Mouse (Mus musculus): Measurements from ENCODE around the gene Cfap54.

Cfap54 gene

DNA sequence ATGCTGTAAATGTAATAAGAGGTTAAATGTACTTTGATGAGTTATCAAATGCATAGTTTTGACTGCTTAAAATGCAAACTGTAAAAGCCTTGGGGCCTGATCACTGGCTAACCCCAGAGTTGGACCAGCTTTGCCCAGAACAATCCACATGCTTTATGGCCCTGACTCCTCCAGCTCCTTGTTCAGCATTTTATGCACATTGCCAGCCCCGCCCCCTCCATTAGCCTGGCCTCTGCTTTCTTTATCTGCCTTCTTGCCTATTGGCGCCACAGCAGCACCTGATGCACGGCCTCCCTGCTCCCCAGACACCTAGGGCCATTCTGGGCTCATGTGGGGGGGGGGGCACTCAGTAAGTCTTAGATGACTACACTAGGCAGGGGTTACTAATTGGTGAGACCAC is 17.8 kb downstream of the Cfap54 start:
- no peak for DNase-seq (ENCODE audit: extremely low read depth, insufficient read length, low spot score)

- DNase-seq (ENCODE audit: extremely low read depth, insufficient read length, low spot score): no peak
Measured at GRCm38 (mm10) chr10:93062395-93062794, 19.0 kb downstream of the Cfap54 start.

DNA sequence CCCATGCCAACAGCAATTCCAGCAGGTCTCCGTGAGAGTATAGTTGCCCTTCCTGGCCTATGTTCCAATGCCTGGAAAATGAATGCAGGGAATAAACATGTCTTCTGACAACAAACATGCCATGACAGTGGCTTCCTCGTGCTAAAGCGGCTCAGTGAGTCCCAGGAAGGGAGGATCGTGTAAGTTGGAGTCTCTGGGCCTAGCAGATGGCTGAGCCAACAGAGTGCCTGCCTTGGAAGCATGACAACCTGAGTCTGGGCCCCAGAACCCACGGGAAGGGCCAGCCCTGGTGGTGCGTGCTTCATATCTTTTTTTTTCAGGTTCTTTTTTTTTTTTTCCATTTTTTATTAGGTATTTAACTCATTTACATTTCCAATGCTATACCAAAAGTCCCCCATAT is 27.6 kb downstream of the Cfap54 start:
- DNase-seq (ENCODE audit: extremely low read depth, insufficient read length, low spot score): no peak

- no peak for DNase-seq (ENCODE audit: extremely low read depth, insufficient read length, low spot score)
Measured at GRCm38 (mm10) chr10:93053315-93053714, 28.1 kb downstream of the Cfap54 start.

DNA sequence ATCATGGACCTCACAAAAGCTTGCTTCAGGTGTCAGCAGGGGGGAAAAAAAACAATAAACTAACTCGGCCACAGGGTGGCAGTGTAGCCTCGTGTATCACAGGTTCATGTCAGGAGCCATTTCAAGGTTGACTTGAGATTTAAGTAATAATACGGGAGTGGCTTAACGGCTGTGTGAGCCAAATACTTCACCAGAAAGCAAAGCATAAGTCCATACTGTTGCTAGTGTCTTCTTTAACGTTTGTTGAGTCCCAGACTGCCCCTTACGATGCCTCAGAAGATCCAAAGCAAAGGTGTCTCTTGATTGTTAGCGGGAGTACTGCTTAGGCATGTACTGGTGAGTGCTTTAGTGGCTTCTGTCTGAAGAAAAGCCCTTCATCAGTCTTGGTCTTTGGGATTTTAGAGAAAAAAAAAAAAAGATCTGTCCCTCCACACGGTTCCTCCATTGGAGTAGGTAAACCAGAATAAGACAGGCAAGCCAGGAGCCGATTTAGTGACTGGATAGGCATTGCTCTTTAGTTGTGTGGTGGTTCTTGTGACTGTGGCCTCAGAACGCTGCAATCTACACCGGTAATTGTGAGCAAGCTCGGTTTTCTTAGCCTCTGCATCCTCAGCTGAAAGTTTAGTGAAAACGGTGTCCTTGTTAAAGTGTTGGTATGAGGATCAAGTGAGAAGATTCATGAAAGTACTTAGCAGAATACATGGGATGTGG is 30.2 kb downstream of the Cfap54 start:
- DNase-seq (ENCODE audit: extremely low read depth, insufficient read length, low spot score): peak; percentile 57

- no peak for DNase-seq (ENCODE audit: extremely low read depth, insufficient read length, low spot score)
Measured at GRCm38 (mm10) chr10:93050571-93050970, 30.8 kb downstream of the Cfap54 start.

DNA sequence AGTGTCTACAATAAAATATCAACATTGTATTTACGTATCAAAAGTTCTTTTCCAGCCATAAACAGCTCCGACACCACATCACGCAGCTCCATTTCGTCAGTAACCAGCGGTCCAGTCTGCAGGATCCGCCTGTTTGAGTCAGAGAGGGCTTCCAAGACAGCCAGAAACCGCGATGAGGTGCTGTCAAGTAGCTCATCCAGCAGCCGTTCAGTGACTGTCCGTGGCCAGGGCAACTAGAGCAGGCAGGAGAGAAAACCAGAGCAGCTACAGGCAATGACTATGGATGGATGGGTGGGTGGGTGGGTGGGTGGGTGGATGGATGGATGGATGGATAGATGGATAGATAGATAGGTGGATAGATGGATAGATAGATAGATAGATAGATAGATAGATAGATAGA is 38.2 kb downstream of the Cfap54 start:
- DNase-seq (ENCODE audit: extremely low read depth, insufficient read length, low spot score): no peak

- no peak for DNase-seq (ENCODE audit: extremely low read depth, insufficient read length, low spot score)
Measured at GRCm38 (mm10) chr10:93041850-93042249, 39.6 kb downstream of the Cfap54 start.

DNA sequence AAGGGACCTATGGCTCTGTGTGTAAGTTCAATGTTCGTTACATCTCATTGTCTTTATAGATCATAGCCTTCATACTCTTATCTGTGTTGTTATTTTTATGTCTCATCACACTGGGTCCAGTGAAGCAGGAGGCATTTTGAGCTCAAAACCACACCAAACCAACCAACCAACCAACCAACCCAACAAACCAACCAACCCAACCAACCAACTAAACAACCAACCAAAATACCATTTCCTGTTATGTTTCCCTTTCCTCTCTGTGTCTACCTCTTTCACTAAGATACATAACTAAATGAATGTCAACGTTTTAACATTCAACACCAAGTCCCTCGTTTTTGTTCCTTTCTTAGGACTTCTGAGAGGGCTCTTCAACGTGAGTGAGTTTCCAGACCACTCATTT is 40.0 kb downstream of the Cfap54 start:
- DNase-seq (ENCODE audit: extremely low read depth, insufficient read length, low spot score): no peak

- DNase-seq (ENCODE audit: extremely low read depth, insufficient read length, low spot score): no peak
Measured at GRCm38 (mm10) chr10:93036532-93036931, 44.9 kb downstream of the Cfap54 start.

GRCm38 (mm10) chr10:93035489-93035888 is 45.9 kb downstream of the Cfap54 start:
- DNase-seq (ENCODE audit: extremely low read depth, insufficient read length, low spot score): no peak

GRCm38 (mm10) chr10:93023295-93023694 is 58.1 kb downstream of the Cfap54 start:
- DNase-seq (ENCODE audit: extremely low read depth, insufficient read length, low spot score): no peak

GRCm38 (mm10) chr10:93014059-93014795 is 67.2 kb downstream of the Cfap54 start:
- no peak for DNase-seq (ENCODE audit: extremely low read depth, insufficient read length, low spot score)

GRCm38 (mm10) chr10:93011085-93011484 is 70.3 kb downstream of the Cfap54 start:
- no peak for DNase-seq (ENCODE audit: extremely low read depth, insufficient read length, low spot score)

GRCm38 (mm10) chr10:93006970-93007369 is 74.4 kb downstream of the Cfap54 start:
- DNase-seq (ENCODE audit: extremely low read depth, insufficient read length, low spot score): no peak

DNA sequence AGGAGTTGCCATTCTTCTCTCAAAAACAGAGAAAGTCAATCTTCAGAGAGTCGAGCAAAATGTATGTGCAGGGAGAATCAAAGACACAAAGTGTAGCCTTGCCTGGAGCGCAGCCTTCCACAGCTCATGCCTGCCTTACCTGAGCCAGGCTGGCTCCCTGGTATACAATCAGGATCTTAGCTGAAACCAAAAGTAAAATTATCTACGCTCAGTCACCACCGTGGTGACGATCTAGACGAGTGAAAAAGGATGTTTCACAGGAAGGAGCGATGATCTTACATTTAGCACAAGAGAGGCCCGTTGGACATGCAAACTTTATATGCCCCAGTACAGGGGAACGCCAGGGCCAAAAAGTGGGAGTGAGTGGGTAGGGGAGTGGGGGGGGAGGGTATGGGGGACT is 75.0 kb downstream of the Cfap54 start:
- no peak for DNase-seq (ENCODE audit: extremely low read depth, insufficient read length, low spot score)

DNA sequence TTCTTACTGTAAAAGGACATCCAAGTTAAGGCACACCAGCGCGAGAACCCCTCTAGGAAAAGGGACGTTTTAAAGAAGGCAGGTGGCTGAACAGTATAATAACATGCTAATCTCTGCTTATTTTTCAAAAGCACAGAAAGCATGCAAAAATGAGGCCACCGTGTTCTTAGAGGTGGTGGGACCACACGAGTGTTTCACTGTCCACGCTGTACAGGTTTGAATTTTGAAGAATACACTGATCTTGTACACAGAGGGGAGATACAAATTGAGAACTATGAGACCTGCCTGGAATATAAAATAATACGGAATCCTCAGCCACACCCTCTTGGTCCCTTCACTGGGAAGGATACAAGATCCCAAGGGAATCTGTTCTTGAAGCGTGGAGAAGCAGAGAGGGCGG is 82.9 kb downstream of the Cfap54 start:
- no peak for DNase-seq (ENCODE audit: extremely low read depth, insufficient read length, low spot score)

DNA sequence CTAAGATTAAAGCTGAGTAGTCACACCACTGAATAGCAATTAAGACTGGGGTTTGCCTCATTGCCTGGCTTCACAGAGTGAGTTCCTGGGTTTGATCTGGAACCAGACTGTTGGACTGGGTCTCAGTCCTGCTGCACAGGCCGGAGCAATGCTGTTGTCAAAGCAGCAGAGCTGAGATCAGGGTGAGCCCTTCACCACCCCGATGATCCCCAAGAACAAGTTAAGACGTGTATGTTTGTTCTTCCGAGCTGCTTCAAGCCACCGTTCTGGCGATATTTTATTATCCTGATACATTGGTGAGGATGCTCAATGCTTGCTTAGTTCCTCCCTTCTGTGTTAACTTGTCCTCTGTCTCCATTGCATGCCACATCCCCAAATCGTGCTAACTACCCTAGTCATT is 86.2 kb downstream of the Cfap54 start:
- no peak for DNase-seq (ENCODE audit: extremely low read depth, insufficient read length, low spot score)

DNA sequence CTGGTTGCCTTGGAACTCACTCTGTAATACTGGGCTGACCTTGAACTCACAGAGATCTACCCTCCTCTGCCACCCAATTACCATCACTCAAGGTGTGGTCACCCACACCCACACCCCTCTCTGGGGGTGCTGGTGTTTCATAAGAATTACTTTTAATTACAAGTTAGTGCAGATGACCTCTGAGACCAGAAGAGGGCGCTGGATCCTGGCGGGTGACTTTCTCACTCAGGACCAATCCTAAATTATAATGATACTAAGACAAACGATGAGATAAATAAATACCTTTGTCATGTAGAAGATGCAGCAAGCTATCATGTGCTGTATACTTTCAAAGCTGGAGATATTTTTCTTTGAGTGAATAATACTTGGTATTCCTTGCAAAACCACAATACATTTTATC is 87.1 kb downstream of the Cfap54 start:
- no peak for DNase-seq (ENCODE audit: extremely low read depth, insufficient read length, low spot score)

GRCm38 (mm10) chr10:92992526-92992925 is 88.9 kb downstream of the Cfap54 start:
- no peak for DNase-seq (ENCODE audit: extremely low read depth, insufficient read length, low spot score)

DNA sequence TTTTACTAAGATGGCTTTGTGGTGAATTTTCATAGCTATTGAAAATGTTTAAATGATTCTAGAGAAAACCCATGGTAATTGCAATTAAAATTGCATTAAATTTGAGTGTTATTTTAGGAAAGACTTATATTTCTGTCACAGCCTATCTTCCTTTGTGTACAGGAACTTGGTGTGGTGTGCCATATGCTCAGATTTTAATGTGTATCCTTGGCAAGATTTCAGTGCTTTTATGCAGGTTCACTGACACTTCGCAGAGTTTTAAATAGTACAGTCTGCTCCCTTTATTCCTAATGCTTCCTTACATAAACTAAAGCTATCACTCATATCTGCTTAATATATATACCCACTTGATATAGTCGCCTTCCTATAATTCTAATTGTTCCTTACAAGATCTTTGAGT is 90.8 kb downstream of the Cfap54 start:
- no peak for DNase-seq (ENCODE audit: extremely low read depth, insufficient read length, low spot score)

GRCm38 (mm10) chr10:92965134-92965533 is 116.3 kb downstream of the Cfap54 start:
- no peak for DNase-seq (ENCODE audit: extremely low read depth, insufficient read length, low spot score)
